Mouse (Mus musculus) small intestine, adult 2 months (tissue): ENCODE results near the gene Cox8a.

ENCODE experiments used
- CTCF ChIP-seq: fragments of 200-500 bp; IDR thresholded peaks from 2 replicates; pipeline ENCODE4 v1.5.1; 2012; ENCODE audit warnings: low read depth, mild to moderate bottlenecking, control low read depth, inconsistent platforms, low read length, moderate library complexity, mixed read lengths; ENCODE audit not compliant: insufficient replicate concordance, insufficient read length; ENCODE audit errors: extremely low read depth
- POLR2A ChIP-seq: fragments of 200-500 bp; IDR thresholded peaks from 2 replicates; pipeline ENCODE4 v1.6.1; 2012; ENCODE audit warnings: low read depth, mild to moderate bottlenecking, control low read depth, inconsistent platforms, low read length, moderate library complexity

DNA sequence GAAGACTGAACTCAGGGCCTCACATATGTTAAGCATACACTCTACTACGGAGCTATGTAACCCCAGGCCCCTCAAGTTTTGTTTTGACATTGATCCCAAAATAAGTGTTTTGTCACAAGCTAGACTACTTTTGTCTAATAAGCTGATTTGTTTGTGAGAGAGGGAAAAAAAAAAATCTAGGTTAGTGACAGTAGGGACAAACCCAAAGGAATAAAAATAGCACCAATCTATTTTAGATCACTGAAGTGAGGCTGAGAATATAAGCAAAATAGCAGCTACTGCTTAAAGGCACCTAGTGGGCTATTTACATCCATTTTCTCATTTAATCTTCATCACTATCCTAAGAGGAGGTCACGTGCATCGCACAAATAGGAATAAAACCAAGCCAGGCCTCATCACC, 22.2 kb upstream of the Cox8a start:
- no peak for TF ChIP-seq CTCF
- TF ChIP-seq POLR2A: no peak
